Mouse (Mus musculus): ENCODE results near the gene Men1. TPM values are rescaled to one million over a fixed set of nuclear protein-coding genes. Genes with fewer than 3 reads are reported as not detected.
A peak's percentile ranks its signal among the peaks of the same experiment; 100 is the strongest.
"Not testable (repeated sequence)": the region's sequence is repeated elsewhere in the genome, so short reads cannot be mapped to it uniquely, and the experiment has no call there.

The Men1 gene
- polyA plus RNA-seq (2015; fragmentation: Nextera tagmentation; extraction: Ambion mirVana), result 68.4 and 85.0 TPM in 2 replicates

GRCm38 (mm10) chr19:6334673-6335457, at the start of gene Men1:
Gene Men1, plus strand, starts transcription at chr19:6334979.
- Histone ChIP-seq H3K4me1 (ENCODE audit: control insufficient read depth, insufficient read depth, low read depth, low read length) (peaks cover 26% of the 10 kb centered on the region), H3K27ac (ENCODE audit: low read depth, low read length) (peak within 1 kb of the TSS; percentile 82), H3K9me3 (ENCODE audit: control insufficient read depth, low read length) (no peaks in the 10 kb centered on the region), H3K4me3 (ENCODE audit: low read length) (peak within 1 kb of the TSS; percentile 80), H3K4me2 (ENCODE audit: low read length) (peak within 1 kb of the TSS; percentile 79), H3K36me3 (ENCODE audit: control insufficient read depth, insufficient read depth, low read length) (peaks cover 30% of the 10 kb centered on the region), H3K27me3 (replicated peaks; ENCODE audit: control insufficient read depth, insufficient read depth, low read length) (no peaks in the 10 kb centered on the region), H3K9ac (ENCODE audit: low read depth, low read length) (peak within 1 kb of the TSS; percentile 79)
- ATAC-seq, result peak; percentile 96
- under 1% methylated on average over 34 of the region's 43 CpGs for WGBS

- no peak overlapping the region for H3K4me2 ChIP-seq (ENCODE audit: low read length)
- WGBS, result 79% methylated on average over 8 of the region's 8 CpGs
- H3K4me1 ChIP-seq (ENCODE audit: control insufficient read depth, insufficient read depth, low read depth, low read length), result peaks cover 12% of the 10 kb centered on the region; the same call in 1 of the 2 replicates
- peaks cover 12% of the 10 kb centered on the region for H3K36me3 ChIP-seq (ENCODE audit: control insufficient read depth, insufficient read depth, low read length)
- H3K9ac ChIP-seq (ENCODE audit: low read depth, low read length), result no peak overlapping the region; the same call in 1 of the 2 replicates
- H3K27me3 ChIP-seq (replicated peaks; ENCODE audit: control insufficient read depth, insufficient read depth, low read length), result no peaks in the 10 kb centered on the region
- H3K27ac ChIP-seq (ENCODE audit: low read depth, low read length), result no peak overlapping the region
- no peak for ATAC-seq
- no peak overlapping the region for H3K4me3 ChIP-seq (ENCODE audit: low read length)
- H3K9me3 ChIP-seq (ENCODE audit: control insufficient read depth, low read length), result no peaks in the 10 kb centered on the region
Measured at GRCm38 (mm10) chr19:6285226-6285625, 49.6 kb upstream of the Men1 start.

GRCm38 (mm10) chr19:6285632-6286433, 48.9 kb upstream of the Men1 start:
- no peak for ATAC-seq
- Histone ChIP-seq H3K4me1 (ENCODE audit: control insufficient read depth, insufficient read depth, low read depth, low read length) (peaks cover 12% of the 10 kb centered on the region; the same call in 1 of the 2 replicates), H3K4me3 (ENCODE audit: low read length) (no peak overlapping the region), H3K9ac (ENCODE audit: low read depth, low read length) (no peak overlapping the region), H3K4me2 (ENCODE audit: low read length) (no peak overlapping the region), H3K9me3 (ENCODE audit: control insufficient read depth, low read length) (no peaks in the 10 kb centered on the region), H3K27ac (ENCODE audit: low read depth, low read length) (no peak overlapping the region), H3K36me3 (ENCODE audit: control insufficient read depth, insufficient read depth, low read length) (peaks cover 11% of the 10 kb centered on the region), H3K27me3 (replicated peaks; ENCODE audit: control insufficient read depth, insufficient read depth, low read length) (no peaks in the 10 kb centered on the region)
- WGBS, result 82% methylated on average over 7 of the region's 7 CpGs

GRCm38 (mm10) chr19:6286434-6287401, 48.1 kb upstream of the Men1 start:
- Histone ChIP-seq H3K9ac (ENCODE audit: low read depth, low read length) (no peak overlapping the region), H3K9me3 (ENCODE audit: control insufficient read depth, low read length) (no peaks in the 10 kb centered on the region), H3K27me3 (replicated peaks; ENCODE audit: control insufficient read depth, insufficient read depth, low read length) (no peaks in the 10 kb centered on the region), H3K36me3 (ENCODE audit: control insufficient read depth, insufficient read depth, low read length) (peaks cover 2% of the 10 kb centered on the region), H3K4me2 (ENCODE audit: low read length) (no peak overlapping the region), H3K4me1 (ENCODE audit: control insufficient read depth, insufficient read depth, low read depth, low read length) (peaks cover 12% of the 10 kb centered on the region; the same call in 1 of the 2 replicates), H3K27ac (ENCODE audit: low read depth, low read length) (peak overlapping the region; percentile 41; the same call in 1 of the 2 replicates), H3K4me3 (ENCODE audit: low read length) (no peak overlapping the region)
- ATAC-seq, result no peak
- 88% methylated on average over 19 of the region's 19 CpGs for WGBS

GRCm38 (mm10) chr19:6288236-6288894, 46.4 kb upstream of the Men1 start:
- Histone ChIP-seq H3K27me3 (replicated peaks; ENCODE audit: control insufficient read depth, insufficient read depth, low read length) (no peaks in the 10 kb centered on the region), H3K4me2 (ENCODE audit: low read length) (no peak overlapping the region), H3K4me1 (ENCODE audit: control insufficient read depth, insufficient read depth, low read depth, low read length) (peaks cover 12% of the 10 kb centered on the region; the same call in 1 of the 2 replicates), H3K27ac (ENCODE audit: low read depth, low read length) (no peak overlapping the region; the same call in 1 of the 2 replicates), H3K9ac (ENCODE audit: low read depth, low read length) (no peak overlapping the region), H3K4me3 (ENCODE audit: low read length) (no peak overlapping the region), H3K36me3 (ENCODE audit: control insufficient read depth, insufficient read depth, low read length) (no peaks in the 10 kb centered on the region; the same call in 1 of the 2 replicates), H3K9me3 (ENCODE audit: control insufficient read depth, low read length) (no peaks in the 10 kb centered on the region)
- ATAC-seq, result no peak
- WGBS, result 78% methylated on average over 13 of the region's 13 CpGs

- 93% methylated on average over 14 of the region's 14 CpGs for WGBS
- Histone ChIP-seq H3K4me2 (ENCODE audit: low read length) (no peak overlapping the region), H3K9ac (ENCODE audit: low read depth, low read length) (no peak overlapping the region), H3K4me3 (ENCODE audit: low read length) (no peak overlapping the region), H3K9me3 (ENCODE audit: control insufficient read depth, low read length) (no peaks in the 10 kb centered on the region), H3K36me3 (ENCODE audit: control insufficient read depth, insufficient read depth, low read length) (peaks cover 5% of the 10 kb centered on the region; the same call in 1 of the 2 replicates), H3K27me3 (replicated peaks; ENCODE audit: control insufficient read depth, insufficient read depth, low read length) (no peaks in the 10 kb centered on the region), H3K27ac (ENCODE audit: low read depth, low read length) (no peak overlapping the region), H3K4me1 (ENCODE audit: control insufficient read depth, insufficient read depth, low read depth, low read length) (peaks cover 12% of the 10 kb centered on the region; the same call in 1 of the 2 replicates)
- no peak for ATAC-seq
Measured at GRCm38 (mm10) chr19:6289696-6290238, 45.0 kb upstream of the Men1 start.

- Histone ChIP-seq H3K4me1 (ENCODE audit: control insufficient read depth, insufficient read depth, low read depth, low read length) (peaks cover 12% of the 10 kb centered on the region; the same call in 1 of the 2 replicates), H3K36me3 (ENCODE audit: control insufficient read depth, insufficient read depth, low read length) (peaks cover 15% of the 10 kb centered on the region; the same call in 1 of the 2 replicates)
- not testable (repeated sequence) for ATAC-seq; H3K4me2 ChIP-seq (ENCODE audit: low read length); H3K4me3 ChIP-seq (ENCODE audit: low read length); H3K9me3 ChIP-seq (ENCODE audit: control insufficient read depth, low read length); H3K9ac ChIP-seq (ENCODE audit: low read depth, low read length); H3K27me3 ChIP-seq (replicated peaks; ENCODE audit: control insufficient read depth, insufficient read depth, low read length); H3K27ac ChIP-seq (ENCODE audit: low read depth, low read length)
- WGBS, result 88% methylated on average over 5 of the region's 6 CpGs
Measured at GRCm38 (mm10) chr19:6290720-6291116, 44.1 kb upstream of the Men1 start.
